Mouse (Mus musculus): ENCODE data around the gene Slc17a9. TPM values are rescaled to one million over a fixed set of nuclear protein-coding genes. Genes with fewer than 3 reads are reported as not detected.

Slc17a9 gene
- total RNA-seq, 2 experiments from 2014 or later, result 0.69 to 0.88 TPM

DNA sequence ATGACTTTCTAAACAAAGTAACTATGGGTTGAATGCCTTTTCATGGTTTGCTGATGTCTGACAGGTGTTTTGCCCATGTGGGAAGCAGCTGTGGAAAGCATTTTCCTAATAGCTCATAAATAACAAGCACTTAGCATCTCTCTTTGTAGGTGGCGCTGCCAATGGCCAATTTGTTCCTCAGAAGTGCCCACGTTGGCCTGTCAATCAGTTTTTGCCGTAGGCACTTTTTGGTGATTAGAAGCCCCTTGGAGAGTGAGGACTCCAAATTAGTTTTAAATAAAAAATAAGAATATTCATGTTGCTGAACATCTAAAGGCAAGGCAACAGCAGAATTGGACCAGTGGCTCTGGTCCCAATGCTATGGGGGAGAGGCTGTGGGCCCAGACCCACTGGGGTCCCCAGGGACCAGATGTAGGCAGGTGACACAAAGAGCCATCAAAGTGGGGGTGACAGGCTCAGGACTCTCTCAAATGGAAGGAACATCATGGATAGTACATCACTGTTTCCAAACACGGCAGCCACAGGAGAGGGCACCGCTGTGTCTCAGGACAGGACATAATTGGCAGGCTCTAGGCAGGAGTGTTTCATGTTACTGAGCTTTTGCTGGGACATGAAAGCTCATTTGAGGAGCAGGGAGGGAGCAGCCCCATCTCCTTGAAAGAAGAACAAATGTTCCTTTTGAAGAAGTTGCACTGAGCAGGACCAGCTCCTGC lies 30.1 kb downstream of the Slc17a9 start:
- no peak for DNase-seq

DNA sequence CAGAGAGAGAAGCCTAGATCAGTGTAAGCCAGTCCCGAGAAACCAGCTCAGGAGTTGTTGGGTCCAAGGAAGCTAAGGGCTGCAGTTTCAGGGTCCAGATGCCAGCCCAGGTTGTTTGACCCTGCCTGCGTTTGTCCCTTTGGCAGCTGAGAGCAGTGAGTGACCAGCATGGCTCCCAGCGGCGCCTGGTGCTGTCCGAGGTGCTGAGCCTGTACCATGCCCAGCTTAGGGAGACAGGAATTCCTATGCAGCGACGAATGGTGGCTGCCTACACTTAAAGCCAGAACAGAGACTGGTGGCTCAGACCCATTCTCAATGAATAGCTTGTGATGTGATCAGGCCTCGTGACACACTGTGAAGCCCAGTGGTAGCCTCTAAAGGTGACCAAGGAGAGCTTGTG lies 30.8 kb downstream of the Slc17a9 start:
- DNase-seq, result peak; percentile 83

DNA sequence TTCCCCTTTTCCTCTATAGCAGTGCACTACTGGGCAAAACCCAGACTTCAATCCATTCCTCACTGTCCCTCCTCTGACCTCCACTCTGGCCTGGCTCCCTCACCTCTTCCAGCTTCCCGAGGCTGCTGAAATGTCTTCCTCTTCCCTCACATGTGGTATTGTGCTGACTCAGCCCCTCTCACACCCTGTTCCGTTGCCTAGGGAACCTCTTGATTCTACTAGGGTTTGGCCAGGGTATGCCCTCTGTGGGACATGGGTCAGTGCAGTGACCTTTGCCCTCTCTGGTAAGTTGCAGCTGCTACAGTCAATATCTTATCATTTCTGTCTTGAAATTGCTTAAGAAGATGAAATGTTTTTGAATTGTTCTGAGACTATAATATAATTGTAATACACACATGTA lies 31.7 kb downstream of the Slc17a9 start:
- no peak for DNase-seq

DNA sequence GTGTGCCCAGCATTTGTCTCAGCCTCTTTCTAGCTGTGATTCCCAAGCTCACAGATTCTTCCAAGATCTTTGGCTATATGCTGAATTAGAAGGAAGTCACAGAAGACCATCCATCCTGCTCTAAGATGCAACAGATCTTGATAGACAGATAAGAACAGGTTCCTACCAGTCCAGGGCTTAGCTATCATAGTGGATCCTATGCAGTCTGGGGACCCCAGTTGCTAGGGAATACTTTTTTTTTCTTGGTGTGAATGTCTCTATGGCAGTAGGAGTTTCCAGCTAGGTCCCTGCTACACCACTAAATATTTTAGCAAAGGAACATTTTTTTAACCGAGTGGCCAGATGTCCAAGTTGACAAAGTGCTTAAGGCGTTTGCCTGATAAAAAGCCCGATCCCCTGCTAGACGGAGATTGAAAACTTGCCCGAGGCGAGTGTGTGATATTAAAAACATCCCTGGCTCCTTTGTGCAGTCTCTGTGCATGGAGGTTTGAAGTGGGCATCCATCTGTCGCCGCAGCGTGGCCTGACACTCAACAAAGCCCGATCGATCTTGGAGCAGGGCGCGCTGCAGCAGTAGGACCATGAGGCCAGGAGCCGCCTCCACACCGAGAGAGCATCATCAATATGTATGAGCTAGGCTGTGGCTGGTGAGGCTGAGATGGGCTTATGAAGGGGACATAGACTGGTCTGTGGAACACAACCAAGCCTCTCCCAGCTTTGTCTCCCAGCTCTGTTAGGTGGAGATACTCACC lies 33.6 kb downstream of the Slc17a9 start:
- no peak for DNase-seq

DNA sequence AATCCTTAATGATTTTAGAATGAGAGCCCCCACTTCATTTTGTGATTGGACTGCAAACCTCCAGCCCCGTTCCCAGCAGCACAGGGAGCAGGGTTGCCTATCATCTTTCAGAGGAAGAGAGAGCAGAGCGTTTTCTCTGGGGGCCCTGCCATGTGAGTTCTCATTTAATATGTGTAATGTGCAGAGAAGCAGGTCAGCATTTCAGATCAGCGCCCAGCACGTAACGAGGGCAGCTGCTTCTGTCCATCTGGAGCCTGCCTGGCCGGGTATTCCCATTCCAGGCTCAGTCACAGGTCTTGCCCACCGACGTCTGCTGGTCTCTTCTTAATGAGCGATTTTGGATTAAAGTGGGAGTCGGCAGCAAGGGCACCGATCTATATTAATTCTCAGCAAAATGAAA lies 39.9 kb downstream of the Slc17a9 start:
- no peak for DNase-seq

DNA sequence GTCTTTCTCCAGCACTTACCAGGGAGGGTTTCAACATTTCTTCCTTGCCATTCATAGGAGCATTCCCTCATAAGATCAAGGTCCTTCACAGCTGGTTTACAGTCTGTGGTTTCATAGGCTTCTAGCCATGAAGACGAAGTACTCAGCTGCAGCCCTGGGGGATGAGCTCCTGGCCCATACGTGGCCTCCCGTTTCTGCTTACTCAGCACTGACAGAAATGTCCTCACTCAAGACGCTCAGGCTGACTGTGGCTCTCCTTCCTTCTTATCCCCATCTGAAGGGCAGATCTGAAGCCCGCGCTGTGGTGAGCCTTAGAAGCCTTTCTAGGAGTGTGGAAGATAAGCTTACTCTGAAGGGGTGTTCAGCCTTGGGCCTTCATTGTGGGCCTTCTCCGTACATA lies 40.6 kb downstream of the Slc17a9 start:
- no peak for DNase-seq

DNA sequence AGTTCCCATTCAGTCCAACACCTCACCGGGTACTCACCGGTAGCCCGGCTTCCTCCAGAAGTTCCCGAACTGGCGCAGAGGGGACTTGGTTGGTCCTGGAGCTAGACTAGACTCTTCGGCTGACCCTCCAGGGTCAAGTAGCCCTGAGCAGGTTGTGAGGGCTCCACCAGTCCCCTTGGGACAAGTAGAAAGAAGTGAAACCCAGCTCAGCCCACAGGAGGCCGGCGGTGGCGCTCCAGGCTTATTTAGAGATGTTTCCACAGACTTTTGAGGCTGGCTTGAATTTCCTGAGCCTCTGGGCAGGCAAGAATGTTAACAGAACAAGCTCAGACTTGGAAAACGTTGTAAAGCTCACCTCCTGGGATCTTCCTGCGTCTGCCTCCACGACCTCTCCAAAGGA lies 50.2 kb downstream of the Slc17a9 start:
- no peak for DNase-seq

DNA sequence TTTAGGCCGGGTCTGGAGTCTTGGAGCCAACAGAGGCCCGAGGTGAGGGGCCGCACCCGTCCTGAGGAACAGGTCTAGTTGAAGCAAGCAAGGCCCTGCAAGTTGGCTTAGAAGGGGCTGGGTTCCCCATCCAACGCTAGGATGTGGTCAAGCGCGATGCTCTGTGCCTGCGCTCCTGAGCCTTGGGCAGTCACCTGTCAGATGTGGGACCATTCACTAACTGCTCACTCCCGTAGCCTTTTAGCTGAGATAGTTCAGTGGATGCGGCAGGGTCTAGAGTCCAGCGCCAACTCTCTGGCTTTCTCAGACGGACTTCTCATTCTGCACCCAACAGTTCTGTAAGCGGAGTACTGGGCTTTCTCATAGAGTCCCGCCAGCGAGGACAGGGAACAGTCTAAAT lies 50.6 kb downstream of the Slc17a9 start:
- DNase-seq, result no peak

DNA sequence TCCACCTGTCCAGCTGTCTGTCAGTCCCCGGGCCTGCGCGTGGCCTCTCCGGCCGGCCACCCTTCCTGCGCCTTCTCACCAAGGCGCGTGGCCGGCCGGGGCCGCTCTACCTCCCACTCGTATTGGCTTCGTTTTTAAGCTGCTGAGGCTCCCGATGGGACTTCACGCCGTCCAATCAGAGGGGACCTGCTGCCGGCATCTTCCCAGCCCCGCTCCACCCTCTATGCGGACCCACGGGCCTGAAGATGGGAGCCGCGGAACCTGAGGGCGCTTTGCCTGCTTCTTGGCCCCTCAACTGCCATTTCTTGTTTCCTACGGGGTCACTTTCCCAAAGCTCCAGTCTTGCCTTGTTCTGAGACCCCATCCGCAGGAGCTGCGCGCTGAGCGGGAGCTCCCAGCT lies 51.7 kb downstream of the Slc17a9 start, which contains the start of gene Bhlhe23:
TSS of gene Bhlhe23 (minus strand) at position 108 of the 400 bp plus-strand sequence.
- DNase-seq, result no peak

DNA sequence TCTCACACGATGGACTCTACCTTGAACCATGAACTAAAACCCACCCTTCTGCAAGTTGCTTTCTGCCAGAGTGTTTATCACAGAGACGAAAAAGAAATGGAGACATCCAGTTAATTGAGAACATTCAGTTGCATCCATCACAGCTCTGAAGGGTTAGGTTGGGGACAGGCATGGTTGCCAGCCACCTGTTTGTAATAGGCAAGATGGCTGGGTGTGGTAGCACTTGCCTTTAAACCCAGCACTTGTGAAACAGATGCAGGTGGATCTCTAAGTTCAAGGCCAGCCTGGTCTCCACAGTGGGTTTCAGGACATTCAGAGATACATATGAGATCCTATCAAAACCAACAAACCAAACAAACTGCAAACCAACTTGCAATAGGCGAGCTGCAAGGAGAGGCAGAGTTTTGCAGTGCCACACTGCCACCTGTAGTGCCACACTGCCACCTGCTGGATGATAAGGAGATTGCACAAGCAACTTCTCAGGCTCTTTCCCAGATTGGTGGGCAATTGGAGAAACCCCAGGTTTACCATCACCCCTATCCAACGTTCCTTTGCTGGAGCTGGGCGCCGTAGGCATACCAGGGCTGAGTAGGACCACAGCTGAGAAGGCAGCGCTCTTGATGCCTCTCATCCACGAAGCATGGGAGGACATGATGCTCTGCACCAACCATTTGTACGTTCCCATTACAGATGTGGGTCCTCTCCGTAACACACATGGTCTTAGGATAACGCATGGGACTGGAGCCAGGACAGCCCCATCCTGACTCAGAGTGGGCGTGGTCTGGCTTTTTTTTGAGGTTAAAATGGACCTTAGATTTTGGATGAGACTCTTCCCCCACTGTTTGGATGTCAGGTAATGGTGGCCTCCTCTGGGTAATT lies 54.4 kb downstream of the Slc17a9 start:
- peak; percentile 66 for DNase-seq

DNA sequence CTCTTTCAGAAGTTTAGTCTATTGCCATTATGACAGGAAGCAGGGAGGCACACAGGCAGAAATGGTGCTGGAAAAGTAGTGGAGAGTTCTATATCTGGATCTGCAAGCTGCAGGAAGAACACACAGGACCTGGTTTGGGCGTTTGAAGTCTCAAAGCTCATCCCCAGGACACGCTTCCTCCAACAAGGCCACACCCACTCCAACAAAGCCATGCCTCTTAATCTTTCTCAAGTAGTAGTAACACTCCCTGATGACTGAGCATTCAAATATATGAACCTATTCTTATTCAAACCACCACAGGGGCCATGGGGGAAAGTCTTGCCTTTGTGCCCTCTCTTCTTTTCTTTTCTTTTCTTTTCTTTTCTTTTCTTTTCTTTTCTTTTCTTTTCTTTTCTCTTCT lies 55.2 kb downstream of the Slc17a9 start:
- no peak for DNase-seq

DNA sequence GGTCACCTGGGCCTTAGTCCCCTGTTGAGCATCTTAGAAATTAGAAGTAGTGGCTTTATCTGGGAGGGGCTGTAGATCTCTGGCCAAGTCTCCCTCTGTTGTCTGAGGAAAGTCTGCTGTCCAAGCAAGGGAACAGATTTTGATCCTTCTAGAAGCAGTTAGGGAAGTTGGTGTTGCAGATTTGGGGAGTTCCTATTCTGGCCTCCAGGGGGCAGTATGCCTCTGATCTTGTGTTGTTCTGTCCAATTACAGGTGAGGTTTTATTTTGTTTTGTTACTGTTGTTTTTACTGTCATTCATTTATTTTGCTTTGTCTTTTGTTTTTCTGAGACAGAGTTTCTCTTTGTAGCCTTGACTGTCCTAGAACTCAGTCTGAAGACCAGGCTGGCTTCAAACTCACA lies 61.7 kb downstream of the Slc17a9 start:
- DNase-seq, result peak; percentile 51

DNA sequence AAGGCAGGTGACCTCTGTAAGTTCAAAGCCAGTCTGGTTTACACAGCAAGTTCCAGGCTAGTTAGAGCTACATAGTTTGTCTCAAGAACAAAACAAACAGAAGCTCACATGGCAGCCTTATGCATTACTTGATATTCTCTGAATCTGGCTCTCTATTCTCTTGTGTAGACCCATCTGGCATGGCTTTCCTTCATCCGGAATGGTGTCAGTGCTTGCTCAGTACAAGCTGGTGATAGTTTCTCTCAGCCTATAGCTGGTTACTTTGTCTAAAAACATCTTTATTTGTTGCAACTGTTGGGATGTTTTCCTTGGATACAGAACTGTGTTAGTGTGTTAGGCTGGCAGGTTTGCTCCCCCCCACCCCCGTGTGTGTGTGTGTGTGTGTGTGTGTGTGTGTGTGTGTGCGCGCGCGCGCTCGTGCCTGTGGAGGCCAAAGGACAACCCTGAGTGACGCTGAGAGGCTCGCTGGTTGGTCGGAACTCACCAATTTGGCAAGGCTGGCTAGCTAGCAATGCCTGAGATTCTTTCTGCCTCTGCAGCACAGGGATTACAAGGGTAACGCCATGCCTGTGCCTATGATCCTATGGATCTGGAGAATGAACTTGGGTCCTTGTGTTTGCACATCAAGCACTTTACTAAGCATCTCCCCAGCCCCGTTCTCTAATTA lies 62.6 kb downstream of the Slc17a9 start:
- DNase-seq, result peak; percentile 12

DNA sequence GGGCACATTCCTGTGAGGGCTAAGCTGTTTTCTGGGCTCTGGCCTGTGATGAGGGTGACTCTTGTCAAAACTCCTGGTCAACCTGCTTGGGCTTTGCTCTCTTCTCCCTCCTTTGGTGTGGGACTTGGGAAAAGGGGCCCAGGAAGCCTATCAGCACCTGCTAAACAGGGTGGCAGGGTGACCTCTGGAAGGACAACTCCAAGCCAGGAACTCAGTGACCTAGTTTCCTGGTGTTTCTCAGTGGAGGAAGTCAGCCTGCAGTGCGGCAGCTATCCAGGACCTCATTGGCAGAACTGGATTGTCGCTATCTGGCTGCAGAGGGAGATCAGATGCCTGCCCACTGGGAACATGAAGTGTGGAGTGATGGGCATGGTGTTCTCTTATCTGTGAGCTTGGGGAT lies 63.3 kb downstream of the Slc17a9 start:
- DNase-seq, result peak; percentile 37

DNA sequence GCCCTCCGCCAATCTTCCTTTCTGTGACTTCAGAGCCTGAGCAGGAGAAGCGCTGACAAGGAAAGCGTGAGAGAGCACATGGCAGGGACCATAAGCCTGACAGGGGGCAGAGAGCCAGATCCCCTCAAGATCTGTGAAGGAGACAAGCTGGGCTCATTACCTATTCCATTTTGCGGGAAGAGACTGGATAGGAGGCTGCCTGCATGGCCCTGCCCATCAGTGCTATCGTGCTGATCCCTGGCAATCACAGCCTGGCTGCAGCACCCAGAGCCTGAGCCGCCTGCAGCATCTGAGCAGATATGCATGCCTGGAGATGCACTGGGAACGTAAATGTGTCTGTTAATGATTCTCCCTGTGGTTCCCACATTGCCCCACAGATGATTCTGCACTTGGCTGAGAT lies 63.8 kb downstream of the Slc17a9 start:
- DNase-seq, result peak; percentile 10

DNA sequence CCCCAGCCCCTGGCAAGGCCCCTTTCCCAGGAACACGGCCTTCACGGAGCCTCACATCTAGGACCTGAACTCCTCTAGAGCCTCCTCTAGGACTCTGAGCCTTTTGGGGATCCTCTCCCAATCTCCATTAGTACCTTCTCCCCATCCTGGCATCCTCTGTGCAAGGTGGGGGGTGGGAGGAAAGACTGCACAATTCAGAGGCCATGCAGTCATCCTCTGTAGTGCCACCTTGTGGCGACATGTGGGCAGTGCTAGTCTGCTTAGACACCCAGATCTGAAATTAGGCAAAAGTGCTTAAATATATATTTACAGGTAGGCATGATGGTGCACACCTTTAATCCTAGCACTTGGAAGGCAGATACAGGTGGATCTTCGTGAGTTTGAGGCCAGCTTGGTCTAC lies 66.6 kb downstream of the Slc17a9 start:
- DNase-seq, result peak; percentile 62

Other genes with a start within 250 kb of the Slc17a9 start
- under 1 TPM; 0.21 to 0.45 TPM for gene Ntsr1, start 225.3 kb upstream of the Slc17a9 start, total RNA-seq (2021)
- gene Mrgbp, start 144.0 kb upstream of the Slc17a9 start, total RNA-seq (2021), result 10 to 100 TPM; 26.1 to 27.0 TPM
- gene Ogfr, start 136.0 kb upstream of the Slc17a9 start, total RNA-seq (2021), result 10 to 100 TPM; 49.6 to 51.8 TPM
- gene Col9a3, start 127.5 kb upstream of the Slc17a9 start, total RNA-seq (2021), result 1 to 10 TPM; 1.2 to 1.8 TPM
- under 1 TPM; 0.20 to 0.26 TPM for gene Tcfl5, start 82.6 kb upstream of the Slc17a9 start, total RNA-seq (2021)
- gene Dido1, start 15.3 kb upstream of the Slc17a9 start, total RNA-seq (2021), result 10 to 100 TPM; 40.5 to 44.0 TPM
- gene Gid8, start 15.1 kb upstream of the Slc17a9 start, total RNA-seq (2021), result 10 to 100 TPM; 68.5 to 69.9 TPM
- gene Bhlhe23, start 51.6 kb downstream of the Slc17a9 start, total RNA-seq (2021), result not detected
- 10 to 100 TPM; 47.0 to 47.8 TPM for gene Ythdf1, start 195.7 kb downstream of the Slc17a9 start, total RNA-seq (2021)
- not detected for gene Birc7, start 203.8 kb downstream of the Slc17a9 start, total RNA-seq (2021)
- 10 to 100 TPM; 12.5 to 13.4 TPM for gene Nkain4, start 229.4 kb downstream of the Slc17a9 start, total RNA-seq (2021)
- 10 to 100 TPM; 64.5 to 64.8 TPM for gene Arfgap1, start 242.0 kb downstream of the Slc17a9 start, total RNA-seq (2021)

Measured in heart, postnatal 4 days (tissue).